Mouse (Mus musculus): ENCODE data around the gene March8. TPM values are rescaled to one million over a fixed set of nuclear protein-coding genes. Genes with fewer than 3 reads are reported as not detected.

March8 gene
- polyA plus RNA-seq, 1 experiment = 33.3 TPM

- Histone ChIP-seq H3K4me1 (ENCODE audit: control insufficient read depth, insufficient read depth, insufficient read length, low read length) (no peaks in the 10 kb centered on the region; the same call in 1 of the 2 replicates), H3K4me3 (ENCODE audit: insufficient read depth, low read depth, low read length) (no peak overlapping the region), H3K27ac (replicated peaks; ENCODE audit: low read depth, low read length) (no peak overlapping the region)
Observed at GRCm38 (mm10) chr6:116358056-116358455, 20.2 kb downstream of the March8 start.

- Histone ChIP-seq H3K4me1 (ENCODE audit: control insufficient read depth, insufficient read depth, insufficient read length, low read length) (no peaks in the 10 kb centered on the region; the same call in 1 of the 2 replicates), H3K27ac (replicated peaks; ENCODE audit: low read depth, low read length) (no peak overlapping the region), H3K4me3 (ENCODE audit: insufficient read depth, low read depth, low read length) (no peak overlapping the region)
Observed at GRCm38 (mm10) chr6:116359256-116359655, 21.4 kb downstream of the March8 start.

GRCm38 (mm10) chr6:116361463-116361862, 23.6 kb downstream of the March8 start:
- Histone ChIP-seq H3K4me1 (ENCODE audit: control insufficient read depth, insufficient read depth, insufficient read length, low read length) (no peaks in the 10 kb centered on the region; the same call in 1 of the 2 replicates), H3K27ac (replicated peaks; ENCODE audit: low read depth, low read length) (no peak overlapping the region), H3K4me3 (ENCODE audit: insufficient read depth, low read depth, low read length) (no peak overlapping the region)

- Histone ChIP-seq H3K4me1 (ENCODE audit: control insufficient read depth, insufficient read depth, insufficient read length, low read length) (no peaks in the 10 kb centered on the region; the same call in 1 of the 2 replicates), H3K4me3 (ENCODE audit: insufficient read depth, low read depth, low read length) (no peak overlapping the region), H3K27ac (replicated peaks; ENCODE audit: low read depth, low read length) (no peak overlapping the region)
Observed at GRCm38 (mm10) chr6:116361993-116362392, 24.2 kb downstream of the March8 start.

- H3K4me1 ChIP-seq (ENCODE audit: control insufficient read depth, insufficient read depth, insufficient read length, low read length) = peaks cover 3% of the 10 kb centered on the region
- H3K4me3 ChIP-seq (ENCODE audit: insufficient read depth, low read depth, low read length) = no peak overlapping the region
- no peak overlapping the region for H3K27ac ChIP-seq (replicated peaks; ENCODE audit: low read depth, low read length)
Observed at GRCm38 (mm10) chr6:116367971-116368370, 30.1 kb downstream of the March8 start.

GRCm38 (mm10) chr6:116369811-116370210, 32.0 kb downstream of the March8 start:
- peaks cover 4% of the 10 kb centered on the region for H3K4me1 ChIP-seq (ENCODE audit: control insufficient read depth, insufficient read depth, insufficient read length, low read length)
- H3K27ac ChIP-seq (replicated peaks; ENCODE audit: low read depth, low read length) = no peak overlapping the region
- H3K4me3 ChIP-seq (ENCODE audit: insufficient read depth, low read depth, low read length) = no peak overlapping the region

GRCm38 (mm10) chr6:116370216-116370976, 32.6 kb downstream of the March8 start:
- Histone ChIP-seq H3K4me3 (ENCODE audit: insufficient read depth, low read depth, low read length) (no peak overlapping the region), H3K4me1 (ENCODE audit: control insufficient read depth, insufficient read depth, insufficient read length, low read length) (peaks cover 4% of the 10 kb centered on the region), H3K27ac (replicated peaks; ENCODE audit: low read depth, low read length) (no peak overlapping the region)

- H3K4me3 ChIP-seq (ENCODE audit: insufficient read depth, low read depth, low read length) = no peak overlapping the region
- peaks cover 4% of the 10 kb centered on the region for H3K4me1 ChIP-seq (ENCODE audit: control insufficient read depth, insufficient read depth, insufficient read length, low read length)
- H3K27ac ChIP-seq (replicated peaks; ENCODE audit: low read depth, low read length) = no peak overlapping the region
Observed at GRCm38 (mm10) chr6:116371500-116371899, 33.7 kb downstream of the March8 start.

- H3K4me3 ChIP-seq (ENCODE audit: insufficient read depth, low read depth, low read length) = no peak overlapping the region
- H3K4me1 ChIP-seq (ENCODE audit: control insufficient read depth, insufficient read depth, insufficient read length, low read length) = peaks cover 4% of the 10 kb centered on the region
- H3K27ac ChIP-seq (replicated peaks; ENCODE audit: low read depth, low read length) = no peak overlapping the region
Observed at GRCm38 (mm10) chr6:116374136-116374535, 36.3 kb downstream of the March8 start.

GRCm38 (mm10) chr6:116374618-116375017, 36.8 kb downstream of the March8 start:
- Histone ChIP-seq H3K4me3 (ENCODE audit: insufficient read depth, low read depth, low read length) (no peak overlapping the region), H3K4me1 (ENCODE audit: control insufficient read depth, insufficient read depth, insufficient read length, low read length) (peaks cover 4% of the 10 kb centered on the region), H3K27ac (replicated peaks; ENCODE audit: low read depth, low read length) (no peak overlapping the region)

GRCm38 (mm10) chr6:116378892-116379291, 41.1 kb downstream of the March8 start:
- Histone ChIP-seq H3K4me3 (ENCODE audit: insufficient read depth, low read depth, low read length) (no peak overlapping the region), H3K4me1 (ENCODE audit: control insufficient read depth, insufficient read depth, insufficient read length, low read length) (no peaks in the 10 kb centered on the region; the same call in 1 of the 2 replicates), H3K27ac (replicated peaks; ENCODE audit: low read depth, low read length) (no peak overlapping the region)

GRCm38 (mm10) chr6:116380157-116380556, 42.3 kb downstream of the March8 start:
- Histone ChIP-seq H3K27ac (replicated peaks; ENCODE audit: low read depth, low read length) (no peak overlapping the region), H3K4me3 (ENCODE audit: insufficient read depth, low read depth, low read length) (no peak overlapping the region), H3K4me1 (ENCODE audit: control insufficient read depth, insufficient read depth, insufficient read length, low read length) (peaks cover under 1% of the 10 kb centered on the region; the same call in 1 of the 2 replicates)

GRCm38 (mm10) chr6:116381605-116382004, 43.8 kb downstream of the March8 start:
- H3K4me1 ChIP-seq (ENCODE audit: control insufficient read depth, insufficient read depth, insufficient read length, low read length) = peaks cover 2% of the 10 kb centered on the region; the same call in 1 of the 2 replicates
- no peak overlapping the region for H3K4me3 ChIP-seq (ENCODE audit: insufficient read depth, low read depth, low read length)
- no peak overlapping the region for H3K27ac ChIP-seq (replicated peaks; ENCODE audit: low read depth, low read length)

GRCm38 (mm10) chr6:116383582-116383981, 45.8 kb downstream of the March8 start:
- Histone ChIP-seq H3K4me3 (ENCODE audit: insufficient read depth, low read depth, low read length) (no peak overlapping the region), H3K27ac (replicated peaks; ENCODE audit: low read depth, low read length) (no peak overlapping the region), H3K4me1 (ENCODE audit: control insufficient read depth, insufficient read depth, insufficient read length, low read length) (peaks cover 2% of the 10 kb centered on the region; the same call in 1 of the 2 replicates)

- Histone ChIP-seq H3K4me3 (ENCODE audit: insufficient read depth, low read depth, low read length) (no peak overlapping the region), H3K4me1 (ENCODE audit: control insufficient read depth, insufficient read depth, insufficient read length, low read length) (peaks cover 2% of the 10 kb centered on the region; the same call in 1 of the 2 replicates), H3K27ac (replicated peaks; ENCODE audit: low read depth, low read length) (no peak overlapping the region)
Observed at GRCm38 (mm10) chr6:116385194-116386044, 47.6 kb downstream of the March8 start.
